Mouse (Mus musculus) layer of hippocampus, adult 11-12 months (tissue): ENCODE results near the gene Hivep3.
A peak's percentile ranks its signal among the peaks of the same experiment; 100 is the strongest.

Experiments
- DNase-seq: peaks from one replicate; pipeline ENCODE4 v3.0.0; 2022; ENCODE audit warnings: low spot score

Gene Hivep3

DNA sequence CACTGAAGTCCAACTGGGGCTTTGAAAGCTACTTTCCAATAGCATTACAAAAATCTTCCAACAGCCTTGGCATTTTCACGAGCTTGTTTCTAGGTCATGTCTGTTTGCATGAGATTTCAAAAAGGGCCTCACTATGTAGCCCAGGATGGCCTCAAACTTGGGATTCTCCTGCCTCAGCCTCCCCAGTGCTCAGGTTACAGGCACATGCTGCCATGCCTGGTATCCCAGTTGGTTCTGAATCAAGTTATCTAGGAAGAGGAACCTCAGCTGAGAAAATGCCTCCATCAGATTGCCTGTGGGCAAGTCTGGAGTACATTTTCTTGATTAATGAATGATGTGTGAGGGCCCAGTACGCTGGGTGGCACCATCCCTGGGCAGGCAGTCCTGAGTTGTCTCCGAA lies 324.6 kb downstream of the Hivep3 start:
- DNase-seq = no peak

DNA sequence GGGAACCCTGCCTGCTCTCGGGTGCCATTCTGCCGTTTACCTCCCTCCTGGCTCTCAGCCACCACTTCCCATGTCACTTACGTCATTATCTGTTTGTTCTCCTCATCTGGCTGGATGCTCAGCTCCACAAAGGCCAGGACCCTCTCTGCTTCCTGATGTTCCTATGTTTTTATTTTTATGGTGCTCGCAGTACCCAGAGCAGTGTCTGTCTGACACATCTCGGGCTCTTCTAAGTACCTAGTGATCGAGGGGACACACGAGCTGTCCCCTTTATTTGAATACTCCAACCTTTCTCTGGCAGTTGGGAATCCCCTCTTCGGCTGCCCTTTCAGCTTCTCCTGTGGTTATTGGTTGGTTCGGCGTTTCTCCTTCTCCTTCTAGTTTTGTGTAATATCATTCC lies 325.2 kb downstream of the Hivep3 start:
- DNase-seq = no peak

DNA sequence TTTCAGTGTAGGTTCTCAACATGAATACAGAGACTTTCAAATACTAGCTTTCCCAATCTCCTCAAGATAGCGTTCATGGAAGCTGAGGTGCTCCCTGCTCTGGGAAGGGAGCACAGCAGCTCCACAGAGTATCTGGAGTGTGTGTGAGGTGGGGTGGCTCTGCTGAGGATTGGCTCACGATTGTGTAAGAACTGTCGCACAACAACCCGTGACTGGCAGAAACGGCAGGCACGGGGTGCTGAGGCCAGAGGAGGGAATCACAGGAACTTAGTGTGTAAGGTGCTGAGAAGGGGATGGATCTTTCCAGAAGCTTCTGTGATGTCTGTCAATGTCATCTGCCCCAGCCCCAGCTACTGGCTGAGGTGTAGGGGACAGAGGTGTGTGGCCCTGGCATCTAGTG lies 328.1 kb downstream of the Hivep3 start:
- DNase-seq = no peak

DNA sequence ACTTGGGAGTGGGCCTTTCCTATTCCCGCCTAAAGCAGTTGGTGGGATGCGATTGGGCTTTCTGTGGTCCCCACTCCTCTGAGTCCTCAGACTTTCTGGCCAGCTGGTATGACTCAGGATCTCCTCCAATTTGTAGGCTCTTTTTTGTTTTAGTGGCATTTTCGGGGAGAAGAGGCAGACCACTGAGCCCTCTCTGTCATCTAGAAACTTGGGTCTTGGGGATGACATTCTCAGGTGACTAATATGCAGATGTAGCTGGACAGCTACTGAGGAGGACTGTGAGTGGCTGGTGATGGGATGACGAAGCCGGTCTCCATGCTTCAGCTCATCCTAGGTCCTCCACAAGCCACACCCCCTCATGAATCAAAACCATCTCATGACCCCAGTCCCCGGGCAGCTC lies 328.6 kb downstream of the Hivep3 start:
- DNase-seq = no peak

DNA sequence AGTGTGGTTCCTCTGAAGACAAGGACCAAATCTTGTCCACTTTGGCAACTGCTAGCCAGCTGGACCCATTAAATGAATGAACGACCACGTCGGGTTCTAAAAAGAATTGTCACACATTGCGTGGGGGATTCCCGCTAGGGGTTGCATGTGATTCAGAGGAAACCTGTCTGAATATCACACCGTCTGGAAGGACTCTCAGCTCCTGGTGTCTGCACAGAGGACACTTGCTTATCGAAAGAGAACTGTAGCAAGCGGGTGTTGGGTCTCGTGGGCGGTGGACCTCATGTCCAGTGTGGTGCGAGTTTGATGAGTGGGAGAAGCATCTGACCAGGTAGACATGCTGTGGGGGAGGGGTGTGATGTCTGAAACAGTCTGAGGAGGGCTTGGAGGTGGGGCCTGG lies 329.2 kb downstream of the Hivep3 start:
- no peak for DNase-seq

DNA sequence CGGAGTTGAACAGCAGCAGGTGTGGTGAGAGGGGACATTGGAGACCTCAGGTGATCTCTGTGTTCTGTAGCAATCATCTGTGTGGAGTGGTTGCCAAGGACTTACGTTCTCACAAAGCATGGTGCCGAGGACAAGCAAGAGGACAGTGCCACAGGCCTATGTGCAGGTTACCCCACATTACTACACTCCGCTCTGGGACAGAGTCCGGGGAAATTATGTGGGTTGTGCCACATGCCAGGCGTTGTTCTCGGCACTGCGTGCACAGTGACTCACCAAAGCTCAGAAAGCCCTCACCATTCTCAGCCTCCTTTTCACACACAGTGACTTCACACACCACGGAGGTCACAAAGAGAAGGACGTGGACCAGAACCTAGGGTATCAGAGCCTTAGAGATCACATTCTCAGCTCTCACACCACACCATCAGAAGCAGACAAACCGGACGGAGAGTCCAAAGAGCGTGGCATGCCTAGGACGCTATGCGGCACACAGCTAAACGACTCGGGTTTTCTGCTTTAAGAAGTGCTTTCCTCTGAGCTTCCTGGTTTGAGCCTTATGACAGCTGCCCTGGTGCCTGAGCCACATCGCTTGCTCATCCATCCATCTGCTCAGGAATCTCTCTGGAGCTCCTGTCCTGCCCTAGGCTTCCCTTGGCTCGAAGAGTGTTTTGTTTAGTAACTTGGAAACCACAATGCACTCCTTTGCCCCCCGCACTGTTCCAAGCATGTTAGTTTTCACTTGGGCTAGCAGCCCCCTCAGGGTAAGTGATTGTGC lies 330.0 kb downstream of the Hivep3 start:
- DNase-seq = no peak

DNA sequence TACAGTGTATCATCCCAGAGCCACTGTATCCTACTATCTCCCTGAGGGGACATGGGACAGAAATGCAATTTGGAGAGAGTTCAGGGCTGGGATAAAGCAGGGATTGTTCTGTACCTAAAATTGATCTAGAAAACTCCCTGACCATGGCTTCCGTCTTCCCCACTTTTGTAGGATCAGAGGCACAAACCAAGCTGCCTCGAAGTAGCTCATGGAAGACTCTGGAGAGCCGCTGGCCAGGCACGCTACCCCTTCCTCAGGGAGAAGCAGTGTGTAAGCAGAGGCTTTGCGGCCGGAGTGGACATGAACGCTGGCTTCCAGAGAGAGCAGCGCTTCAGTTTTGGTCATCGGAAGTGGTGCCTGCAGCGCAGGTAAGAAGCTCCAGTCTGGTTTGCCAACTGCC lies 331.1 kb downstream of the Hivep3 start, which contains the start of gene AL607142.1:
AL607142.1 (plus strand) TSS at position 301 of the 400 bp plus-strand sequence.
- no peak for DNase-seq

DNA sequence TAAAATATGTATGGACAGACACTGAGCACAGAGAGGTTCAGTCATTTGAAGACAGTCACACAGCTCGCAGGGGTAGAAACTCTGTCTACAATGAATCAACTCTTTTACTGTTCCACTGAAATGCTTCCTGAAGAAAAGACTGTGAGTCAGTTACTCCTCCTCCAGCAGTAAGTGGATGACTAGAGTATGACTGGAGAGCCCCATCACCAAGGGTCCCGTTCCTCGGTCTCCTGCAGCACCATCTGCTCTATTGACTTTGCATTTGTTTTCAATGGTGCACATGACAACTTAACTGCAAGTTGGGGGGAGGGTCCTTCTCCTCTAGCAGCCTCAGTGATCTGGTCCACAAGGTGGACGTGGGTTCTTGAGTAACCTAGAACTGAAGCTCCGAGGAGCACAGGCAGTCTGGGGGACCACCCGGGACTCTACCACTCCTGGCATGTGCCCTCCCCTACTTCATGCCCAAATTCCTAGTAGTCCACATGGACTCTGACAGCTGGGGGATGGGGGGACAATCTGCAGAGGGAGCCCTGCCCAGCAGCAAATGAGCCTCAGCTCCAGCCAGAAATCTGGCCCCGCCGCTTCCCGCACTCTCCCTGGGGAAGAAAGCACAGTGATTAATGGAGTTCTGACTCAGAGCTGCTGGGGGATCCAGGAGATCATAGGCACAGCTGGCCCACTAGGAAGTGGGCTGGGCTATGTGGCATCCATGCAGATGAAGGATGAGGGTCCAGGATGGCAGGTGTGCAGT lies 333.4 kb downstream of the Hivep3 start:
- no peak for DNase-seq

DNA sequence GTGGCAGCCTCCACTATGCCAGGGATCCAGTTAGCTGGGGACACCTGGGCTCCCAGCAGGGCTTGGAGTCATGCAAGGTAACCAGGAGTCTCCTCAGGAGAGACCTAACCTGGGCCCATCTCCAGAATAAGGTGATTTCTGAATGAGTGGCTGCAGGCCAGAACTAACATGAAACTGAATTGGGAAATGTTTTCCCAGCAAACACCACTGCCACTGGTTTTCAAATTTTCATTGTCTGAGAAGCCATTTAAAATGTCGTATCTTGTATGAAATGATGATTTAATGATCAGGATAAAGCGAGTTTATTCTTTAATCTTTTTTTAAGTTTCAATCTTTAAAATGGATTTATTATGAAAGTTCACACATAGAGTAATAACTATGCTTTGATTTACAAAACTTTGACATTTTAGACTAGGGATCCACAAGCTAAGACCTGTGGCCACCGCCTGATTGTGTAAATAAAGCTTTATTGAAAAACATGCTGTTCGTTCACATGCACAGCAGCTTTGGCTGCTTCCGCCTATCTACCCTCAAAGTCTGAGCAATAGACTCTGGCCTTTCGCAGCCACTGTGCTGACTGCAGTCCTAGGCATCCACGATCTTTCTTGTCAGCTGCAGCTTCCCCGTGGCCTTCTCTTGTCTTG lies 334.1 kb downstream of the Hivep3 start:
- no peak for DNase-seq

DNA sequence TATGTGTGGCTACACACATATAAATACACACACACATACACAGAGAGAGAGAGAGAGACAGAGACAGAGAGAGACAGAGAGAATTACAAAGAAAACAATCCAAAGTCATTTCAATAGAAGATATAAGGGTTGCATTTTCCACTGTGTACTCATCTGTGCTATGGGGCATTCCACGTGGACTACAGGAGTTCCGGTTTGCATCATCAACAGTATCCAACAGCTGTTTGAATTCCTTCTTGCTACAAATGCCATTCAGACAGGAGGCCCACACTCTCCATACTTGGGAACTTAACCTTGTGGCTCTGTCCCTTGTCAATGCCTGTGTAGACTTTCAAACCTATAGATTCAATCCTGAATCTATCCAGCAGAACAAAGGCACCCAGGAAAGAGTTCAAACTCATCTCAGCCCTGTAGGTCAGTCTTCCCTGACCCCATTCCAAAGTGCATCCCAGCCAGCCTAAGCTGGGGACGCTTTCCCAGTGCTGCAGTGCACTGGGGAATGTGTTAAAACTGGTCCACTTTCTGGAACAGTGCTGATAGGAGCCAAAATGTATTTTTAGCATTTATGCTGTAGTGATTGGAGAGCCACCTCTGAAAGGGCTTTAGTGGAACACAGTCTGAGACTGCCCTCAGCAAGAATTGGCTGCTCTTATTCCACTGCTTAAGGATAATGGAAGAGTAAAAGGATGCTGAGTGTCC lies 335.4 kb downstream of the Hivep3 start:
- DNase-seq = no peak

DNA sequence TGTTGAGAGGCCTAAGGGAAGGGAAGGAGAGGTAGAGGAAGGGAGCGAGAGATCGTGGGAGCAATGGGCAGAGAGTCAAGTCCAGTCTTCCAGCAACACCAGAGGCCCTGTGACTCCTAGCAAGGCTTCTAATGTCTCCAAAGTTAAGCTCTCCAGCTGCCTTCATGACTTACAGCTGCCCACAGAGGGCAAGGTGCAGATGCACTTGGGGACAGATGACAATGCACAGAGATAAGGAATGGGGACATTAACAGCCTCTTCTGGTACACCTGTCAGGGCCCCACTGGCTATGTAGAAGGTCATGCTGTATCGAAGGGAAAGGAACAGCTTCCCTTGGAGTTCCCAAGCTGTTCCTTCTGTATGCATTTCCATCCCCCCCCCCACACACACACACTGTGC lies 336.0 kb downstream of the Hivep3 start:
- DNase-seq = no peak

DNA sequence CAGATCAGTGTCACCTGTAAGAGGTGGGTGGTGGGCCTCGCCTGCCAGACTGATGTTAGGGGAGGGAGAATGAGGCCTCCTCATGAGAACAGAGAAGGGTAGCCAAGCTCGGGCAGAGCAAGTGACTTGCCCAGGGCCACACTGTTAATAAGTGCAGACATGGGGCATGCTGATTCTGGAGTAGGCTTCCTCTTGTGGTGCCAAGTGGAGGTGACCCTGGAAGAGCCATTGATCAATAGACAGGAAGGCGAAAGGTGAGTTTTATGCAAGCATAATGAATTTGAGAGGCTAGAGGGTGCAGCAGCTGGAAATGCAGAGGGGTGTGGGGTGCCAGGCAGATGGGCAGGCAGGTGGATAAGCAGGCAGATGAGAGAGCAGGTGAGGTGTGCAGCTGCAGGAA lies 337.8 kb downstream of the Hivep3 start:
- no peak for DNase-seq

DNA sequence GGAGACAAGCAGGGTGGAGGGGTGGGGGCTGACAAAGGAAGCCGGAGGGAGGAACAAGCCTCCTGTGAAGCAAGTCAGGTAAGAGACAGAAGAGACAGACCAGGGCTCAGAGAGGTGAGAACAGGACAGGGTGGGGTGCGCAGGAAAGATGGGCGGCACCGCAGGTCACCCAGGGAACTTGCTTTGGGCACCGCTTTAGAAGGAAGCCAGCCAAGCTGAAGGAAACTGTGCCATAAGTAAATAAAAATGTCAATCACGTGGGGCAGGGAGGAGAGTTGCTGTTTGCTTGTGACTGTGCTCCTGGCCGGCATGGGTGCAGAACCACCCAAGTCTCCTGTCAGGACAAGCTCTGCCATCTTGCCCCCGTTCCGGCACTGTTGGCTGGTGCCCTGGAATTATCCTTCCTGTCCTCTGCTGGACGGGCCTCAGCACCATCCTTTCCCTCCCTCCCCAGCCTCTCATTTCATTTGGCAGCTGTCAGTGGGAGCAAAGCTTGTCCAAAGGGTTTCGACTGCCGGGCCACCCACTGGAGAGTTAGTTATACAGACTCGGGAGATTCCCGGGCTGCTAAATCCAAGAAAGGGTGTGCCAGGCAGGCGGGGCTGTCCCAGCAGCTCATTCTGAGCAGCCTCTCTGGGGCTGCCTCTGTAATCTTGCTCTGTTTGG lies 338.4 kb downstream of the Hivep3 start:
- no peak for DNase-seq

DNA sequence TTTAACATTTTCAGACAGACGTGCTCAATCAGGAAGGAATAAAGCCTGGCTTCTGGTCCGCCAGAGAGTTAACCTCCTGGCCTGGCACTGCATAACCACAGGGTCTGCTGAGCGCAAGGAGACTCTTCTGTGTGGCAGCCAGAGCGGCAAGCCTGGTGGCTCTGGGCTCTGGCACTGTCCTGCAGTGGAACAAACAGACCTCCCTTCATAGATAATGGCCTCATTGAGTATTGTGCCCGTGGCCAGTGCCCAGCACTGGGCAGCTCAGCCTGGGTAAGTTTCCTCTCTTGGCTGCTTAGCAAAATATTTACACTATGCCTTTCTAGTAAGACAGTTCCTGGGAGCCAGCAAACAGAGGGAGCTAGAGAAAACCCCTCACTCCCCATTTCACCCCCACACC lies 340.5 kb downstream of the Hivep3 start:
- peak; percentile 71 for DNase-seq

DNA sequence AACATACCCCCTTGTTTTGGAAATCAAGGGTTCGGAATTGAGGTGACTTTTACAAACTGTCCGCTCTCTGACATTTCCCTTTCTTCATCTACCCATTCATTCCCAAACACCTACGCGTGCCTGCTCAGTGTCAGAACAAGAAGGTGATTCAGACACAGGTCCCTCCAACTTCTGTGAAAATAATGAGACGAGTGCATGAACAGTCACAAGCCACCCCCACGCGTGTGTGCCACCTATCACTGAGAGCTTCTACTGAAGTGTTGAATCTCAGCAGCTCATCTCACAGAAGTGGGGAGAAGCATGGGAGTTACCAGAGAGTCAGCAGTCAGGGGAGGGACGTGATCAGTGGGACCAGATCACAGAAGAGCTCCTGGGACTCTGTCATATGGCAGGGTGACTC lies 343.7 kb downstream of the Hivep3 start:
- DNase-seq = no peak

DNA sequence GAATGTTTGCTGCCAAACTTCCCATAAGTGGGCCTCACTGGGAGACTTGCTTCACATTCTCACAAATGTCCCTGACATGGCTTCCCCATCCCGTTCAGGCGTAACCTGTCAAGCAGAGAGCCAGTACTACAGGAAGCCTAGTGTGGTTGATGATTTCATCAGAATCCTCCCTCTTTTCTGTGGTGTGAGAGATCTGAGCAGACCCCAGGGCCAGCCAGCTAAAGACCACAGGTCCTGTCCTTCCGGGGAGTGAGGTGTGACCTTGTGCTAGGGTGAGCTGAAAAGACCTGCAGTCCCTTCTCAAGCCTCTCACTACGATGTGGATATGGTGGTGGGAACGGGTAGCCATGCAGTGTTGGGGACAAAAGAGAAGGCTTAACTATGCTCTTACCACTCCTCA lies 348.9 kb downstream of the Hivep3 start:
- no peak for DNase-seq

DNA sequence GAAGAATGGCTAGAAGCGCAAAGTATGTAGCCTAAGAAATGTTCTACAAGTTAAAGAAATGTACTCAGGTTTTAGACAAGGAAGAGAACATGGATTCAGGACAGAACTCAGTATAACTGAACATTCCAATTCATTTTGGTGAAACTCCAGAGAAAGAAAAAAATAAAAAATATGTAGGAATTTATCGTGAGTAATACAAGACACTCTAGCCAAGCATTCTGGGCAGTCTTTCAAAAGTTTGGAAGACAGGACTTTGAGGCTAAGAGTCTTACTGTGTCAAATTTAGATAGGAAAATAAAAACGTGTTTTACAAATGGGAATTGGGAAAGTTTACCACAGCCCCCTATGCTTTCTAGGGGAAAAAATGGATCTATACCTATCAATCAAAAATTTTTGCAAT lies 350.1 kb downstream of the Hivep3 start:
- no peak for DNase-seq

DNA sequence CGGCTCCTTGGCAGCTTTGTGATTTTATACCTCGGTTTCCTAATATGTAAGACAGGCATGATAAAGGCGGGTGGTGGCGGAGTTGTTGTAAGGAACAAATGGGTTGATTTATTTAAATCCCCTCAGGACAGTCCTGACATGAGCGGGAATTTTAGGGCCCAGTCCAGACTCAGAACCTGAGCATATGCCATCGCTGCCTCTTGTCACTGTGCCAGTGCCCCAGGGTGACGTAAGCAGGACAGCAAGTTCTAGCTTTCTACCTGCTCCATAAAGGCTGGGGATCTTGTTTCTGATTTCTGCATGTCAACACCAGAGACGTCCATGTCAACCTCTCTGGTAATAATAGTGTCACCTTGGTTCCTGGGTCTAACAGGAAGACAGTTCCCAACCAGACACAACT lies 356.0 kb downstream of the Hivep3 start:
- no peak for DNase-seq

DNA sequence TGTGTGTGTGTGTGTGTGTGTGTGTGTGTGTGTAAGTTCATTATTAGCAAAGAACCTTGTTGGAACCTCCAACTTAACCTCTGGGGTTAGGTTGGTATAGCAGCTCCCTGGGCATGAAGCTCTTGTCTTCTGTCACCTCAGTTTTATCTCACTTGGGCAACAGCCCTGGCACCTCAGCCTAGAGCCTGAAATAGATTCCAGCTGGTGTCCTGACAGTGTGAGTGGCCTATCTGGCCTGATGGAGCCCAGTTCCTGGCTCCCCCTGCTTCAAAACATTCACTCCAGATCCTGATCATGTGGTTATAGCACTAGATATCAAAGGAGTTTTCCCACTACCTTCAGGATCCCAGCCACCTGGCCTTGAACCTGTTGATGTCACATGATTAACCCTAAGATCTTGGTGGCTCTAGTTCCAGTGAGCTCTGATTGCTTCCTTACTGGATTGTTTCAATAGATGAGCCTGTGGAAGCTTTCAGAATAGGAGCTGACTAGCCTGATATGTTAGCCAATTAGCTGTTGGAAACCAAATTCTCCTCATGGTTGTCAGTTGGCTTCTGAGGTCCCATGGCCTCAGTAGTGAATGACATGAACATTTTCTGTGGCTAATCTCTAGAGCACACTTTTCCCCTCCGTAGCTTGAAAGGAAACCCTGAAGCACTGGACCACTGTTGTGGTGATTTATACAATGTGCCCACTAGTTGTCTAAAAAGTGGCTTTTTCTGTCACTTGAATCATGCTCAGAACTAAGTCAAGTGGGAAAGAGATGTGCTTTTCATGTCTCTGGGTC lies 358.6 kb downstream of the Hivep3 start:
- no peak for DNase-seq

DNA sequence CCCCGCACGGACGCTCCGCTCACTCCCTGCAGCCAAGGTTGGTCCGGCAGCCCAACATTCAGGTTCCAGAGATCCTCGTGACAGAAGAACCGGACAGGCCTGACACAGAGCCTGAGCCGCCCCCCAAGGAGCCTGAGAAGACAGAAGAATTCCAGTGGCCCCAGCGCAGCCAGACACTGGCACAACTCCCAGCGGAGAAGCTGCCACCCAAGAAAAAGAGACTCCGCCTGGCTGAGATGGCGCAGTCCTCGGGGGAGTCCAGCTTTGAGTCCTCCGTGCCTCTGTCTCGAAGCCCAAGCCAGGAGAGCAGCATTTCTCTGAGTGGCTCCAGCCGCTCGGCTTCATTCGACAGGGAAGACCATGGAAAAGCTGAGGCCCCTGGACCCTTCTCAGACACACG lies 363.4 kb downstream of the Hivep3 start:
- no peak for DNase-seq

DNA sequence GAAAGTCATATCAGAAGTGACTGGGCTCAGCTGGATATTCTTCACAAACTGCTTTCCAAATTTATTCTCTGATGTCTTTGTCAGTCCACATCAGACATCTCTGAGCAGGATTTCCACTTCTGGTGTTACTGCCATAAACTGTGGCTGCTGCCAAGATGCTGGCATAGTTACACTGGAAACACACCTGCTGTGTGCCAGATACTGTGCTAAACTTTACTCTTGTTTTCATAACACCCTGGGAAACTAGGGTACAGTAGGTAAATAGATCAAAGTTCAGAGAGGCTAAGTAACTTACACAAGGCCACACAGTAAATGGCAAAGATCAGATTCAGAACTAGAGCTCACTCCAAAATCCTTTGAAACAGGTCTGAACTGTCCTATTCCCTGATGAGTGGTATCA lies 367.6 kb downstream of the Hivep3 start:
- DNase-seq = no peak
